Comparison of ENCODE assay signal across 7 mouse cellular contexts in genomic region chr8:84928456-84929306, GRCm38 (mm10). TPM values are rescaled to one million over a fixed set of nuclear protein-coding genes. Genes with fewer than 3 reads are reported as not detected.
DNase-seq lines count a peak whose midpoint lies in the region; ATAC-seq and TF ChIP-seq lines count a peak whose summit lies in the region.

No protein-coding gene starts in this region.

- H3K9me3 ChIP-seq in ES-E14 (ENCODE audit: control insufficient read depth, insufficient read depth, low read depth, low read length): no peaks in the 10 kb centered on the region

- intact Hi-C loops in heart, postnatal 14 days (cut with DNase I): loop anchor here (2.0 kb wide), 2 partner anchors 28 to 70 kb away; no protein-coding TSS in a partner anchor

- peak overlapping the region; percentile 60 to 65 for H3K4me3 ChIP-seq in ES-E14 (ENCODE audit: insufficient read depth in 1 of 2, low read depth in 1 of 2, low read length in 2 of 2, poor library complexity in 1 of 2, severe bottlenecking in 1 of 2)

- no peak overlapping the region for H3K9ac ChIP-seq in ES-E14 (ENCODE audit: insufficient read depth, low read depth, low read length, poor library complexity, severe bottlenecking)

- no peak for DNase-seq in ES-E14 (ENCODE audit: low read depth, low spot score)
- peak; percentile 79 to 85 for DNase-seq in adrenal gland, postnatal 36 days
- peak; percentile 72 to 81 for DNase-seq in heart, postnatal 14 days
- DNase-seq in kidney, postnatal 4 days: peak; percentile 84 to 88
- DNase-seq in lung, postnatal 10 days: peak; percentile 76
- peak; percentile 79 for DNase-seq in retina, postnatal 7 days (ENCODE audit: low read depth, low spot score)

- peaks cover 0 to 6% of the 10 kb centered on the region in 2 experiments; a peak in 1 of 4 replicates for H3K4me1 ChIP-seq in ES-E14 (ENCODE audit: control insufficient read depth in 2 of 2, insufficient read depth in 2 of 2, low read length in 2 of 2, poor library complexity in 1 of 2)

- in situ Hi-C loops in ES-E14 (cut with MboI; ENCODE audit: low sequenced_read_pairs in 2 of 2, unreplicated experiment in 2 of 2): no loop called here

- H3K36me3 ChIP-seq in ES-E14 (ENCODE audit: control insufficient read depth, insufficient read depth, low read length, poor library complexity, severe bottlenecking): no peaks in the 10 kb centered on the region

- peak; percentile 78 for ATAC-seq in erythroblast, adult 5-6 weeks (replicated peaks; ENCODE audit: low FRiP score, poor library complexity, severe bottlenecking)

- no peak overlapping the region for H3K27ac ChIP-seq in ES-E14 (ENCODE audit: insufficient read depth, low read depth, low read length, poor library complexity, severe bottlenecking)

TF ChIP-seq in ES-E14, 5 proteins besides CTCF, POLR2A, EP300 and RAD21:
- TF ChIP-seq ZNF384 (IDR thresholded peaks at IDR 0.05; ENCODE audit: low read depth, low read length) (no peak), CHD2 (IDR thresholded peaks at IDR 0.05; ENCODE audit: low read depth, low read length) (no peak), MAFK (IDR thresholded peaks at IDR 0.05; ENCODE audit: insufficient read depth, low read depth, low read length) (no peak), ZC3H11A (IDR thresholded peaks at IDR 0.05; ENCODE audit: borderline replicate concordance, low read depth, low read length) (no peak), HCFC1 (IDR thresholded peaks at IDR 0.05; ENCODE audit: borderline replicate concordance, insufficient read depth, low read length) (no peak)

RNA-seq across cellular contexts. Expression of gene Mast1, which starts 8.5 kb away (rescaled TPM):
- total RNA-seq in ES-E14 (2012; rRNA removed): 1.4 and 2.5 TPM in 2 replicates
- total RNA-seq in adrenal gland, postnatal 36 days (2021): 1 to 10 TPM; 1.0 to 1.3 TPM
- total RNA-seq in erythroblast, adult 5-6 weeks (2015; ENCODE audit: low replicate concordance): not detected in 2 replicates
- total RNA-seq in erythroblast, adult 5-6 weeks (2017; ENCODE audit: low replicate concordance): 0.28 TPM in 1 of 2 replicates, not detected in the other
- not detected for total RNA-seq in heart, postnatal 14 days (2021)

RNA-seq across cellular contexts. Expression of gene Rtbdn, which starts 18.1 kb away (rescaled TPM):
- total RNA-seq in ES-E14 (2012; rRNA removed): 0.13 TPM in 1 of 2 replicates, not detected in the other
- not detected for total RNA-seq in adrenal gland, postnatal 36 days (2021)
- not detected in 2 replicates for total RNA-seq in erythroblast, adult 5-6 weeks (2015; ENCODE audit: low replicate concordance)
- not detected in 2 replicates for total RNA-seq in erythroblast, adult 5-6 weeks (2017; ENCODE audit: low replicate concordance)
- total RNA-seq in heart, postnatal 14 days (2021): not detected

RNA-seq across cellular contexts. Expression of gene Dnase2a, which starts 20.3 kb away (rescaled TPM):
- 23.7 and 29.5 TPM in 2 replicates for total RNA-seq in ES-E14 (2012; rRNA removed)
- total RNA-seq in adrenal gland, postnatal 36 days (2021): 10 to 100 TPM in 1 of 2 experiments, 1 to 10 TPM in 1; 9.5 to 10.3 TPM
- 31.9 and 44.9 TPM in 2 replicates for total RNA-seq in erythroblast, adult 5-6 weeks (2015; ENCODE audit: low replicate concordance)
- total RNA-seq in erythroblast, adult 5-6 weeks (2017; ENCODE audit: low replicate concordance): 85.2 and 99.8 TPM in 2 replicates
- total RNA-seq in heart, postnatal 14 days (2021): 1 to 10 TPM; 5.9 to 7.3 TPM

RNA-seq across cellular contexts. Expression of gene Klf1, which starts 27.0 kb away (rescaled TPM):
- 0.31 and 0.53 TPM in 2 replicates for total RNA-seq in ES-E14 (2012; rRNA removed)
- total RNA-seq in adrenal gland, postnatal 36 days (2021): under 1 TPM in 1 of 2 experiments, not detected in 1; 0.20 TPM
- 58.9 and 59.8 TPM in 2 replicates for total RNA-seq in erythroblast, adult 5-6 weeks (2015; ENCODE audit: low replicate concordance)
- total RNA-seq in erythroblast, adult 5-6 weeks (2017; ENCODE audit: low replicate concordance): 85.0 and 116 TPM in 2 replicates
- total RNA-seq in heart, postnatal 14 days (2021): not detected

RNA-seq across cellular contexts. Expression of gene Gcdh, which starts 35.0 kb away (rescaled TPM):
- total RNA-seq in ES-E14 (2012; rRNA removed): 36.3 and 57.2 TPM in 2 replicates
- total RNA-seq in adrenal gland, postnatal 36 days (2021): 10 to 100 TPM; 41.9 to 53.8 TPM
- total RNA-seq in erythroblast, adult 5-6 weeks (2015; ENCODE audit: low replicate concordance): 7.9 and 14.6 TPM in 2 replicates
- 13.4 and 17.6 TPM in 2 replicates for total RNA-seq in erythroblast, adult 5-6 weeks (2017; ENCODE audit: low replicate concordance)
- 10 to 100 TPM; 41.4 to 42.0 TPM for total RNA-seq in heart, postnatal 14 days (2021)
